Mouse (Mus musculus) cerebellum, adult 2 months (tissue): Measurements from ENCODE around the gene Rbpj.

Source experiments
- CTCF ChIP-seq: fragments of 200-500 bp; IDR thresholded peaks from 2 replicates; pipeline ENCODE4 v1.5.1; 2011; ENCODE audit warnings: low read depth, mild to moderate bottlenecking, control low read depth, low read length, moderate library complexity, borderline replicate concordance; ENCODE audit not compliant: insufficient read depth
- POLR2A ChIP-seq: fragments of 200-500 bp; IDR thresholded peaks from 2 replicates; pipeline ENCODE4 v1.6.1; 2011; ENCODE audit warnings: low read length, control low read depth, borderline replicate concordance; ENCODE audit not compliant: insufficient read depth

DNA sequence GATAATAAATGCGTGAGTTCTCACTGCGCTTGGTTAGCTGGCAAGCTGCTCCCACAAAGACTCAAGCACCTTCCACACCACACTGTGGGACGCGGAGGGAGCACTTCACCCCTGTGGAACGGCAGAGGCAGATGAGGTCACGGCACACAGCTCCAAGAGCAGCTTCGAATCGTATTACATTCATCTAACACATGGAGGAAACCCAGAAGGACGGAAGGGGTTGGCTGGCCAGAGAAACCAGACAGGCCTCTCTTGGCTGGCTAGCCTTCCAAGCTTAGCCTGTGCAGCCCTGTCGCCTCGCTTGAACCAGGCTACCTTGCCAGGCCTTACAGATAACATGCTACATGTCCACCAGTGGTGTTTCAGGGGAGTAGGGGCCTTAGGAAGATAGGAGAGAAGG is 6.5 kb downstream of the Rbpj start:
- TF ChIP-seq CTCF (no peak), POLR2A (no peak)
